Mouse (Mus musculus): ENCODE measurements around the gene Cers3.

Gene Cers3

DNA sequence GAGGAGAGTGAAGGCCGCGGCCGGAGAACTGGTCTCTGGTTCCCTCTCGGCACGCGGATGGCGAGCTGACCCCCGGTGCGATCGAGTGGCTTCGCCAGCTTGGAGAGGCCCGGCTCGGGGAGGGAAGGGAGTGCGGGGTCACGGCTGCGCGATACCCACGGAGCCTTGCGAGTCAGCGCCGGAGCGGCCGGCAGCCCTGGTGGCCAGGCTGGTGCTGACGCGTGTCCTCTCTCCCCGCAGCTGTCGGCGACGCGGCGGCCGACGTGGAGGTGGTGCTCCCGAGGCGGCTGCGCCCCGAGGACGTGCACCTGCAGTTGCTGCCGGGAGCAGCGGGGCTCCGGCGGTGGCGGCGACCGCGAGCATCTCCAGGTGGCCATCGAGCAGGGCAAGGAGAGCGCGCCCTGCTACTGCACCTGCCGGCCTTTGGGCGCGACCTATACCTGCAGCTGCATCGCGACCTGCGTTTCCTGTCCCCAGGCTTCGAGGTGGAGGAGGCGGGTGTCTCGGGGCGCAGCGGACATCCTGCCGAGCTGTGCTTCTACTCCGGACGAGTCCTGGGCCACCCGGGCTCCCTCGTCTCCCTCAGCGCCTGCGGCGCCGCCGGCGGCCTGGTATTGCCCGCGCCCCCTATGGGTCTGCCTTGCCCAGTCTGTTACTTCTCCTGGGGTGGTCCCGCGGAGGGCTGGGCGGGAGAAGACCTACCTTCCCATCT is 96.9 kb downstream of the Cers3 start:
- no peak for DNase-seq (ENCODE audit: low spot score)

DNA sequence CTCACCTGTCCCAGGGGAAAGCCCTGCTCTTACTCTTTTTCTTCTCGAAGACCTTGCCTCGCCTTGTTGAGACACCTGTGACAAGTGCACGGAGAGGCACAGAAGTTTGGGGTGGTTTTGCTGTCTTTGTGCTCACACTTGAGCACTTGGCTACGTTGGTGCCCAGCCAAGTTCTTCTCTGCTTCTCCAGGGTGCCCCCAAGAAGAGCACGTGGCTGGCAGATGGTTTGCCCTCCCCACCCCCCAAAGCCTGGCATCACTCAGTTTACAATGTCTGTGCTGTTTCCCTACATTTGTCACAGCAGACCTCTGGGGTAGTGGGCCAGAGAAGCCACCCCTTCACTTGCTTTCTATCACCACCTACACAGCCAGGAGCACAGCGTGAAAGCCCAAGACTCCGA is 97.9 kb downstream of the Cers3 start:
- no peak for DNase-seq (ENCODE audit: low spot score)

DNA sequence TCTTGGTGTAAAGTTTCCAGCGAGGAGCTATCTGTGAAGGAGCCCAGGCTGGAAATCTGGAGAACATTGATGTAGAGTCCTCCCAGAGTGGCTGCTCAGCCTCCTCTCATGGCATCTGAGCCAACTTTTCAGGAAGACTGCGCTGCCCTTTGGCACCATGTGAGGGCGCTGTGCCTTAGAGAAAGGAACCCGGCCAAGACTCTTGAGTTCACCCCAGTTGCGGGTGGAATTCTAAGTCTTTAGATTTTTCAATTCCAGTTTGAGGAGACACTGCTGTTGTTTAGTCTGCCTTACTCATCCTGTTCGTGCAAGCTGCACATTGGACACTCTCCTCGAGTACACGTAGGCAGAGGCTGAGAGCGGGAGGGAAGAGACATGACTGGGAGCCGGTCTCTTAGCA is 98.7 kb downstream of the Cers3 start:
- DNase-seq (ENCODE audit: low spot score): peak; percentile 74

DNA sequence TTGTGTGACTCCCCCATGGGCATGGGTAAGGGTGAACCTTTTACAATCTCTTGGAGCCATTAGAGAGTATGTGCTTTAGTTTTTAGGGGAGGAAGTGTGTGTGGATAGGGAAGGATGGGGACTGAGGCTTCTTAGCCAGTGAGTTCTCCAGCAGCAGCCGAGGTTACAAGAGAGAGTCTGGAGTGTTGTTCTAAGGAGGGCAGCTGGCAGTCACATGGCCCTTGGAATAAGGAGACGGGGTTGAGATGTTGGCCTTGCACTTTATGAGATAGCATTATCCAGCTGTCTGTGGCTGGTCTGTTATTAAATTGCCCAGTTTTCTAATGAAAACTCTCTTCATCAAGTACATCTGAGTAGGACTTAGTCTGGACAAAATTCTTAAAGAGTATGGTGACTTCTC is 100.5 kb downstream of the Cers3 start:
- no peak for DNase-seq (ENCODE audit: low spot score)

DNA sequence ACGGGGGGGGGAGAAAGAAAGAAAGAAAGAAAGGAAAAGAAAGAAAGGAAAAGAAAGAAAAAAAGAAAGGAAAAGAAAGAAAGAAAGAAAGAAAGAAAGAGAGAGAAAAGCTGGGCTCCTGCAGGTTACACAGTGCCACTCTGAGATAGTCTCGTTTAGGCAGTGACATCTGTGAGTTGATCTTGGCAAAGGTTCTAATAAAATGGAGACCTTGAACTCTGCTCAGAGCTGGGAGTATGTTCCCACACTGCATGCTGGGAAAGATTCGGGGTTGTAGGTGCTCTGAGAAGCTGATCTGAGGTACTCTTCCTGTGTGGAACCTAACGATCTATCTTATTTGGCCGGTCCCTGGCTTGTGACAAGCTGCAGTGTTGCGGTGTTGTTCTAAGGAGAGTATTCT is 103.3 kb downstream of the Cers3 start:
- DNase-seq (ENCODE audit: low spot score): no peak

DNA sequence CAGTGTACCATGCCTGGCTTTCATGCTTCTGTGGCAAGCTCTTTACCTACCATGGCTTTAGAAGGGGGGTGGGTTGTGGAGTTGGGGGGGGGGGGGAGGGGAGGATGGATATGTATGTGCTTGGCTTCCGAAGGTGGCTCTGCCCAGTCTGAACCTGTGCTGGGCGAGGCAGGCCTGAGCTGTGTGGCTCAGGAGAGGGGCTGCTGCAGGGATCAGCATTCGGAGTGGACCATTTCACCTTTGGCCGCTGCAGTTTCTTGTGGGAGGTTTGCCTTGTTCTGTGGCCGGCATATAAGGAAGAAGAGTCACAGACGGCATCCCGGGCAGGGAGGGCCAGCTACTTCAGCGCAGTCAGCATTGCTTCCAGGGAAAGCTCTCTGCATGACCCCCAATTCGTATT is 104.0 kb downstream of the Cers3 start:
- DNase-seq (ENCODE audit: low spot score): no peak

DNA sequence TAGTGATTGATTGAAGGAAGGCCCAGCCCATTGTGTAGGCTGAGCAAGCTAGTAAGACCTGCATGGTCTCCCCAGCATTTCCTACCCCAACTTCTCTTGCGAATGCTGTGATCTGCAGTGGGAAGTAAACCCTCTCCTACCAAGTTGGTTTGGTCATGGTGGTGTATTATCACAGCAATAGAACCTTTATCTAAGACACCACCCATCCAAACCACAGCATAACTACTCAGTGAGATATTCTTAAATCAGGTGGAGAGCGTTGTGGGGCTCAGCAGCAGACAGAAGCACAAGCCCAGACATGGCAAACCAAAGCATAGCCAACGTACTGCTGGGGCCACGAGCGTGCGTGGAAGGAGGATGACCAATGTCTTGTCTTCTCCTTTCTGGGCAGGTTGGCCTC is 106.0 kb downstream of the Cers3 start:
- no peak for DNase-seq (ENCODE audit: low spot score)

DNA sequence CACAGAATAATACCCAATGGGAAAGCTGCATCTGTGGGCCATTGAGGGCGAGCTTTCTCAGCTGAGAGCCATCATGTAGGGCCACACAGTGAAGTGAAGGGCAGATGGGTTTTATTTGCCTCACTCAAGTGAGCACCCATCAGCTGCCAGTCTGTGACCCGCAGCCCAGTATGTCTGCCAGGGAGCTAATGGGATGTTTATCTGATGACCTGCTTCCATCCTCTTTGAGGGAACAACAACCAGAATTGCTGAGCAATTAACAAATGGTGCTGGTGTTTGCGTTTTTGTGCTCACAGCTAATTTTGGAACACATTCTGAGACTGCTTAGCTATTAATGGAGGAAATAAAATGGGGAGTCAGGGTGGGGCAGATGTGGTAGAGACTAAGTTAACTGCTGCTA is 108.9 kb downstream of the Cers3 start:
- DNase-seq (ENCODE audit: low spot score): no peak

DNA sequence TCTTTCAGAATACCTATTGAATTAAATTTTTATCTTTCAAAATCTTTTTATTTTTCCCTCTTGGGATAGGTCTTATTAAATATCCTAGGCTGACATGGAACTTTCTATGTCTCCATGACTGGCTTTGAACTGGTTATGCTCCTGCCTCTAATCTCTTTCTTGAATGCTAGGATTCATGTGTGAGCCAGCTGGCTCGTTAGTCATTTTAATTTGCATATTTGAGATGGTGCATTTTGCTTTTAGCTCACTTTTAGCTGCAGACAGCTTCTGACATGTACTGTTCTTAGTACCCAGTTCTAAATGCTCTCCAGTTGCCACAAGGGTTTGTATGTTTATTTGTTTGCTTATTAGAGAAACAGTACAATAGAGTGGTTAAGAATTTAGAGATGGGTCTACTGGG is 114.3 kb downstream of the Cers3 start:
- DNase-seq (ENCODE audit: low spot score): no peak

DNA sequence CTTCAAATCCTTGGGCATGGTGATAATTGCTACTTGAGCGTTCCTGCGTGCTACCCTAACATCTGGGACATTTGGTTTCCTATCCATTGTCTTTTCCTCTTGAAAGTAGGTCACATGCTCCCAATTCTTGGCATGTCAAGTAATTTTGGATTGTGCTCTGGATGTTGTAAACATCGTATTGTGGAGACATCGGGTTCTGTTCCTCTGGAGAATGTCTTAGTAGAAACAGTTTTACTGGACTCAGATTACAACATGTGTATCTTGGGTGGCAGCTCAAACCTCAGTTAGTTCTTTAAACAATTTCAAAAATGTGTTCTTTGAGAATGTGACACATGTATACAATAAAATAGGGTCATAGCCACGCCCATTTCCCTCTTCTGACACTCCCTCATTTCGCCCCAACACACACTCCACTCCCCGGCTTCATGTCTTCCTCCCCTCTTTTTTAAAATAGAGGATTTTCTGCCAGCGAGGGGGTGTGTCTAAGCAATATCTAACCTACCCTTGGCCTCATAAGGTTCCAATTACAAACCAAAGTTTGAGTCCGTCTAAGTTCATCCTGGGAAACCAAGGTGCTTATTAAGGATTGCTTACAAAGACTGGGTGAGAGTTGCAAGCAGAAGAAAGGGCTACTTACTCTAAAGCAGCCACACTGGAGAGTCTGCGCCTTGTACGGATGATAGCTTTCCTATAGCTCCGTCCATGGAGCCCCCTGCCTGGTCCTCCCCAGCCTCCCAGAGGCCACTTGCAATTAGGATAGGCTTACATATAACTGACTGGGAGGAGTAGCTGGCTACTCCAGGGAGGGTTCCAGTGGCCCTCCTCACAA is 115.2 kb downstream of the Cers3 start:
- DNase-seq (ENCODE audit: low spot score): no peak

DNA sequence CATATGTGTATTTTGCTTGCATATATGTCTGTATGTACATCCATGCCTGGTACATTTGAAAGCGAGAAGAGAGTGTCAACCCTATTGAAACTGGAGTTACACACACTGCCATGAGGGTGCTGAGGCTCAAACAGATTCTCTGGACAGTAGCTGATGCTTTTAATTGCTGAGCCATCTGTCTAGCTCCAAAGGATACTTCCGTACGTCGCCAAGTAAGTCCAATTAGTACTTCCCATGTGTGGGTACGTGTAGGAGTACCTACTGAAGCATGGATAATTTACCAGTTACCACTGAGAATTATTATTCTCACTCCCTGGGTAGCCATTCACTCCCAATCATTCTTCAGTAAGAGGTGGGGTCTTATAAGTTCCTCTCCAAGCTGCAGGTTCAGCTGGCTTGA is 115.9 kb downstream of the Cers3 start:
- no peak for DNase-seq (ENCODE audit: low spot score)

DNA sequence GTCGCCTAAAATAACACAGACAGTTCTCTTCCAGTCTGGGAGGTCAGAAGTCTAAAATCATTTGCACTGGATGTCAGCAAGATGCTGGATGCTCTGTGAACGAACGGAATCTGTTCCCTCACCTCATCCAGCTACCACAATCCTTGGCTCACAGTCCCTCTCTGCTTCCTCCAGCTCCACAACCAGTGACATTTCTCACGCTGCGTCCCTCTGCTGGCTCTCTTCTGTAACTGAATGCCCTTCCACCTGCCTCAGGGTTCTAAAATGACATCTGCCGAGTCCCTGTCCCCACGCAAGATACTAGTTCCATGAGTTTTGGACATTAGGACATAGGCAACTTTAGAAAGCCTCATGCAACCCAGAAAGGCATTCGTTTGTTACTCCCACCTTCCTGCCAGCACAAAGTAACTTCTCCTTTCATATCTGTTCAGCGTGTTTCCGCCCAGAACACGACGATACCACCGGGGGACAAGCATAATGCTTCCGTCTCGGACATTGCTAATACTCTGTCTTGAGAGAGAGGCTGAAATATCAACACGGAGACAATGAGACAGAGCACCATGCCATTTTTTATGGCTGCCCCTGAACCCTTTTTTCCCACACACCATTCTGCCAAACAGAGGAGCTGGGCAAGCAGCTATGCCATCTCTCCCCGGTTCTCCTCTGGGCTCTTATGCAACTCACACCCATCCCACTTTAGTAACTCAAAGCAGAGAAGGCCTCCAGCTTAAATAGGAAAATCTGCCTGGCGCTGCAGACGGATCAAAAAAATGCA is 123.8 kb downstream of the Cers3 start:
- DNase-seq (ENCODE audit: low spot score): peak; percentile 46

DNA sequence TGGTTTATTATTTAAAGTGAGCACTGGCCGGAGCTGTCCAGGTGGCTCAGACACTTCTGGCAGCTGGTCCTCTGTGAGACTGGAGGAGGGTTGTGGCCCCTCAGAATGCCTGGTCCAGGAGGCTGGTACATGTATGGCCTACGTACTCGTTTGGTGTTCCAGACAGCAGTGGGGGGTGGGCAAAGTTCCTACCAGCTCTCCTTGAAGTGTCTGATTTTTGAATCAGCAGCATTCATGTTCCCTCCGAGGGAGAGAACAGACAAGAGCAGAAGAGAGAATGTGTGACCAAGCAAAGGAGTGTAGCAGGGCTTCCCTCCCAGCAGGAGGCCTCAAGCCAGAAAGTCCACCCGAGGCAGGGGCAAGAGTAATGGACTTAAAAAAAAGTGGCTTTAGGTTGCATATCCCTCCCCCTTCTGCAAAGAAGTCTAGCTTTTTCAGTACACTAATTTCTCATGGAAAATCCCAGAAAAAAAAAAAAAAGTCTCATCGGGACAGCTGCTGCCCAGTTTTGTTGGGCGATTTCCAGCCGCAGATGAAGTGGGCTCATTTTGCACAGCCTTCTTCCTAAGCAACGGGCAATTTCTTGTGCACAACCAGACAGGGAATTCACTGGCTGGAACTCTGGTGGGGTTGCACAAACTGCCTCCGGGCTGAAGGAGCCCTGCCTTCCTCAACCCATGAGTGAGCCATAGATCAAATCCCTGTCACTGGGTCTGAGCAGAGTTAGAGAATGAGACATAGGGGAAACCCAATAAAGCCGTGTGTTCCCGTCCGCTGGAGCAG is 124.6 kb downstream of the Cers3 start:
- peak; percentile 44 for DNase-seq (ENCODE audit: low spot score)

DNA sequence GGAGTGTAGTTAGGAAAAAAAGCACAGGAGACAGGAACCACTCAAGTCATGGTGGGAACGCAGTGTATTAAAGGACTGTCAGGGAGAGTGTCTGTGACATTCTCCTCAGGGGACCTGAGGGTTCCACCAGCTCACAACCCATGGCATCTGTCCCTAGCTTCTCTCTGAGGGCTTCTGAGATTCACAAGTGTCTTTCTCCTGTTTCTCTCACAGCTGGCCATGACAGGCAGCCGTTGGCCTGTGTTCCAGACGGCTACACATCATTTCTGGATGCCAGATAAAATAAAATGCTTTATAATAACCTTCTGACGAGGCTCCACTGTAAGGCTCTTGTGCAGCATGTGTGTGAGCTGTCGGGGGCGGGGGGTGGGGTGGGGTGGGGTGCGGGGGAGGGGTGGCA is 128.2 kb downstream of the Cers3 start:
- no peak for DNase-seq (ENCODE audit: low spot score)

DNA sequence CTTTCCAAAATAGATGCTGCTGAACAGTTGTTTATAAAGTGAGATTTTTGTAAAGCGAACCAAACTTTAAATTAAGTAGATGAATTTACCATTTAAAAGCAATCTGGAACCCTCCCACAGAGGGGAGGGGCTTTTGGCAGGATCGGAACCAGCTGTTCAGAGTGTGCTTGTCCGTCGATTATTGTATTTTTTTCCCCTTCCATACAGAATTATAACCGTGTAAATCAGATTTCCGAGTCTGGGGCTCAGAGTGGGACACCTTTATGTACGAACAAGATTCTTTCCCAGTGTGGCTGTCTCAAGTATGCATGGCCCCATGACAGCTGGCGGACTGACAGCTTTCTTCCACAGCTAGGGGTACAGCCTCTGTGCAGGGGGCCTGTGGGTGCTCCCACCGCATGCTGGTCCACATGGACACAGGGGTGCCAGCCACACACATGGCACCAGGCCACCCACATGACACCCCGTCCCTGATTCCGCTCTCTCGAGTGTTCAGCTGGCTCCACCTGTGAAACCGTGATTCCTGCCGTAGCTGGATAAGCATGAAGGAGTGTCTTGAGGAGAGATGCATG is 128.7 kb downstream of the Cers3 start:
- DNase-seq (ENCODE audit: low spot score): no peak

DNA sequence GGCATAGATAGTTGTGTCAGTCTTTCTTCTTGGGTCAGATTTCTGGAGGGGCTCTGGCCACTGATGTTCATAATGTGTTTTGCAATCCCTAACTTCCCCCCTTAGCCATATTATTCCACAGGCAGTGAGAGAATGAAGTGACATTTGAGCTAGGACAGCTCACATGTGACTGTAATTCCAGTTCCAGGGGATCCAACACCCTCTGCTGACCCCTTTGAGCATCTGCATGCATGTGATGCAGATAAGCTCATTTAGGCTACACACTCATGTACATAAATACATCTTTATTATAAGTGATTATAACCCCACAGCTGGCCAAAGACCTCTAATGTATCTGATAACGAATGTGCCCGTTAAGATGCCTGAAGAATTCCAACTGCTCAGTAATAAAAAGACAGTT is 129.9 kb downstream of the Cers3 start:
- no peak for DNase-seq (ENCODE audit: low spot score)

Measured in left cerebral cortex, adult 11 months (tissue).